Mouse (Mus musculus) spleen, adult 2 months (tissue): Measurements from ENCODE around the gene Spata20. TPM values are rescaled to one million over a fixed set of nuclear protein-coding genes. Genes with fewer than 3 reads are reported as not detected.

Experiments used
- DNase-seq, 2 experiments: peaks; one replicate each; pipeline versions ENCODE4 v3.0.0 to v3.0.0-alpha.2; 2012 to 2021; ENCODE audit warnings: low spot score in 2 of 2, low read depth in 1 of 2
- H3K27ac ChIP-seq: fragments of 200-500 bp; 2 replicates; pipeline ENCODE4 v1.5.1; 2012; ENCODE audit warnings: low read length, inconsistent platforms; ENCODE audit not compliant: insufficient read depth
- H3K27me3 ChIP-seq: fragments of 200-500 bp; 2 replicates; pipeline ENCODE4 v1.6.1; 2012; ENCODE audit warnings: mild to moderate bottlenecking, moderate library complexity, low read length, inconsistent platforms; ENCODE audit not compliant: control insufficient read depth, insufficient read depth
- H3K36me3 ChIP-seq: fragments of 200-500 bp; 2 replicates; pipeline ENCODE4 v1.6.1; 2012; ENCODE audit warnings: mild to moderate bottlenecking, low read length, inconsistent platforms; ENCODE audit not compliant: control insufficient read depth, insufficient read depth
- H3K4me1 ChIP-seq: fragments of 200-500 bp; 2 replicates; pipeline ENCODE4 v1.6.1; 2011; ENCODE audit warnings: inconsistent platforms; ENCODE audit not compliant: control insufficient read depth, insufficient read depth, insufficient read length
- H3K4me3 ChIP-seq: fragments of 200-500 bp; 2 replicates; pipeline ENCODE4 v1.5.1; 2011; ENCODE audit warnings: mild to moderate bottlenecking, inconsistent platforms; ENCODE audit not compliant: insufficient read depth, insufficient read length; ENCODE audit errors: extremely low read depth
- CTCF ChIP-seq: fragments of 200-500 bp; IDR thresholded peaks from 2 replicates; pipeline ENCODE4 v1.5.1; 2011; ENCODE audit warnings: mild to moderate bottlenecking, inconsistent platforms; ENCODE audit not compliant: insufficient read depth, insufficient read length, insufficient replicate concordance; ENCODE audit errors: extremely low read depth
- POLR2A ChIP-seq: fragments of 200-500 bp; IDR thresholded peaks from 2 replicates; pipeline ENCODE4 v1.6.1; 2011; ENCODE audit warnings: low read depth, low read length, inconsistent platforms
- WGBS: fragments of 180-500 bp; shearing (Covaris S2); methylation state at CpG from one replicate; pipeline ENCODE4 v1.1.7; 2018; 5-methylcytosine and 5-hydroxymethylcytosine counted together
- polyA plus RNA-seq: library from polyadenylated mRNA; depleted of rRNA; stranded (reverse); fragments of >200 nt; gene quantifications from 2 replicates; pipeline ENCODE4 v1.2.3, GENCODE M21; 2012

Spata20 gene
- polyA plus RNA-seq, 1 experiment: not detected

DNA sequence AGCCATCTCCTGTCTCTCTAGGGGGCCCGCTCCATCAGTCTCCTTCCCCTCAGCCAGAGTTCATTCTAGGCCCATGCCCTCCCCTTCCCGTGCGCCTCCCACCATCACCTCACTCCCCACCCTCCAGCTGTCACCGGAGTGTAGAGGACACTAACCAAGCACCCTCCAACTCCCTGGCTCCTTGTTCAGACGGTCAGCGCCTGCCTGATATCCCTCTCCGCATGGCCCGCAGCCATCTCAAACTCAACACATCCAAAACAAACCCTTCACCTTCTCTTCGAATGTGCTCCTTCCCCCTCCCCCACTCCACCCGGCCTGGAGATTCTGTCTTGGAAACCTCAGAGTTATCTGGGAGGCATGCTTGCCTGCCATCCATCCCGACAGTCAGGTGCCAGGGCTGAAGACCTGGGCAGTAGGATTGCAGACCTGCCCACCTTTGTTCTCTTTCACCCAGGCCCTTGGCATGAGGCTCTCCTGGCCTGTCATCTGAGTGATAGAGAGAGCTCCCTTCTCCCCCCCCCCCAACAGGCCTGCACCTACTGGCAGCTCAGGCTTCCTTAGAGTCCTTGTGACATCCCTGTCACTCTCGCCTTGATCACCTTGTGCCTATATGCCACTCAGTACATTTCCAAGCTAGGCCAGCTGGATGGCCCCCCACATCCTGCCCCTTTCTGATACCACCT lies 34.7 kb downstream of the Spata20 start:
- H3K36me3 ChIP-seq: no peaks in the 10 kb centered on the region
- DNase-seq: no peak
- H3K4me3 ChIP-seq: no peak overlapping the region
- 92% methylated on average over 12 of the region's 12 CpGs for WGBS
- no peak overlapping the region for H3K27ac ChIP-seq
- no peaks in the 10 kb centered on the region for H3K4me1 ChIP-seq
- H3K27me3 ChIP-seq: no peaks in the 10 kb centered on the region
- TF ChIP-seq POLR2A: no peak
- TF ChIP-seq CTCF: no peak

DNA sequence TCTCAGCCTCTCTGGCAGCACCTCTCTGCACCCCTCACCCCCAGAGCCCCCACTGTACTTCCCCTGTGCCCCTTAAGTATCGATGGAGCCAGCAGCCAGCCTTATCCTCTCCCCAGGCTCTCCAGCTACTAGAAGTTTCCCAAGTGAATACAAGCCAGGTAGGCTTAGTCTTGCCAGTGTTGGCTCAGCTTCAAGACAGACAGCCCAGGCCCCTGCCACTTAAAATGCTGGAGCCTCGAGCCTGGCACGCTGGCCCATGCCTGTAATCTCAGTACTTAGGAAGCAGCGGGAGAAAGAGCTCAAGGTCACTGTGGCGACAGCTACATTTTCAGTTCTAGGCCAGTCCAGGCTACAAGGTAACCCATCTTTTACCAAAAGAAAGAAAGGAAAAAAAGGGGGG lies 36.1 kb downstream of the Spata20 start:
- no peaks in the 10 kb centered on the region for H3K27me3 ChIP-seq
- H3K27ac ChIP-seq: no peak overlapping the region
- H3K36me3 ChIP-seq: no peaks in the 10 kb centered on the region
- DNase-seq: no peak
- TF ChIP-seq CTCF (no peak), POLR2A (no peak)
- no peaks in the 10 kb centered on the region for H3K4me1 ChIP-seq
- no peak overlapping the region for H3K4me3 ChIP-seq
- WGBS: 79% methylated on average over 5 of the region's 5 CpGs

DNA sequence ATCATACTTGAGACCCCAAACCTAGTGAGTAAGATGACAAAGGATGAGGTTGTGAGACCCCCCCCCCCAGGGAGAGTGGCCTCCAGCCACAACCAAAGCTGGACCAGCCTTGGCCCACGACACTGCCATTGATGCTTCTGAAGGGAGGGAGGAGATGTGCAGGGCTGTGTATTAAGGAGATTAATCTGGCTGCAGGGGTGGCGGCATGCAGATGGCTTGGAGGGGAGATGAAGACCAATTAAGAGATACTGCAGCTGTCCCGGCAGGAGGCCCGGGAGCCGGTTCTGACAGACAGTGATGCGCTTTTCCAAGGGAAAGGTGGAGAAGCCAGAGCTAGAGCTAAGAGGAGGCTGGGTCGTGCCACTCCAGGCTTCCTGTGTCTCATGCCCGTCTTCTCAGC lies 36.7 kb downstream of the Spata20 start:
- H3K27ac ChIP-seq: no peak overlapping the region
- H3K4me3 ChIP-seq: no peak overlapping the region
- no peaks in the 10 kb centered on the region for H3K27me3 ChIP-seq
- no peaks in the 10 kb centered on the region for H3K4me1 ChIP-seq
- WGBS: 88% methylated on average over 8 of the region's 8 CpGs
- DNase-seq: no peak
- no peaks in the 10 kb centered on the region for H3K36me3 ChIP-seq
- TF ChIP-seq CTCF: no peak
- TF ChIP-seq POLR2A: no peak

DNA sequence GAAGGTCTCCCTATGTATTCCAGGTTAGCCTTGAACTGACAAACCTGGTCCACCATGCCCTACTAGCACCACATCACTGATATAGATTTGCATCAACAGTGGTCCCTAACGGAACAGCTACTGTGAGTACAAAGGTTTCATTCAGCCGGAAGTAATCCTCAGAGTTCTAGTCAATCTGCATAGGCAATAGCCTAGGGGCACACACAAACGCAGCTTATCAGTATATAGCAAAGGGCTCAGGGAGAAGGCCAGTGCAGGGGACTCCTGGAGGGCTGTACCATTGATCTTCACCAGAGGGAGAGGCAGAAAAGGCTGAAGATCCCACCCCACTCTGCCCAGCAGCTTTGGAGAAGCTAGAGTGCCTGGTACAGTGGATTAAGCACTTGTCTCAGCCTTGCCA lies 39.0 kb downstream of the Spata20 start:
- no peaks in the 10 kb centered on the region for H3K27me3 ChIP-seq
- no peaks in the 10 kb centered on the region for H3K36me3 ChIP-seq
- TF ChIP-seq CTCF: no peak
- WGBS: 55% methylated on average over 3 of the region's 3 CpGs
- no peak for DNase-seq
- no peaks in the 10 kb centered on the region for H3K4me1 ChIP-seq
- no peak overlapping the region for H3K4me3 ChIP-seq
- no peak overlapping the region for H3K27ac ChIP-seq

DNA sequence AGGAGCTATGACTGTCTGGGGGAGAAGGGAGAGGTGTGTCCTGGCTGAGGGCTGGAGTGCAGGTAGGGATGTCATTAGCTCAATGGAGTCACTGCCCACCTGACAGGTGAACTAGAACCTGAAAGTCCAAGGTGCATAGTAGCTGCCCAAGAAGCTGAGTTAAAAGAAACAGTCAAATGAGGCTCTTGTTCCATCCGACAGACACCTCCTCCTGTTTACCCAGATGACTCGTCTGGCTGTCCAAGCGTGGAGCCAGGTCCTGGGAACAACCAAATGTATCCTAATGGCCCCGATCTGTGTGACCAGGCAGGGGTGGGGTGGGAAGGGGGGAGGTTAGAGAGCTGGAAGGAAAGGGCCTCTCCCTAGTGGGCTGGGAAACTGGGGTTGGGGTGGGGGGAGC lies 40.7 kb downstream of the Spata20 start:
- TF ChIP-seq POLR2A (no peak), CTCF (no peak)
- Histone ChIP-seq H3K4me1 (no peaks in the 10 kb centered on the region), H3K27ac (no peak overlapping the region), H3K4me3 (no peak overlapping the region), H3K36me3 (no peaks in the 10 kb centered on the region), H3K27me3 (no peaks in the 10 kb centered on the region)
- 82% methylated on average over 4 of the region's 4 CpGs for WGBS
- DNase-seq: no peak

DNA sequence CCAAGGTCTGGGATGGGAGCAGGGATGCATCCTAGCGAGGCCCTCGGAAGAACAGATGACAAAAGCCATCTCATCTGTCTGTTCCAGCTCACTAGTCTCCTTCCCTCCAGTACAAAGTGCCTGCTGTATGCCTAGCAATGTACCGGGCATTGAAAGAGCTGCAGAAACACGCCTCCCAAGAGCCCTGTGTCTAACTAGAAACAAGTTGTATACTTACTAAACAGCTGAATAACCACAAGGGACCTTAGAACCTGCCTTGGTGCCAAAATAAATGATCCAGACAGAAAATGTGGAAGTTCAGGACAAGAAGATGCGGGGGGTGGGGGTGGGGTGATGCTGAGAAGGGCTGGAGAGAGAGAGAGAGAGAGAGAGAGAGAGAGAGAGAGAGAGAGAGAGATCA lies 41.1 kb downstream of the Spata20 start:
- no peaks in the 10 kb centered on the region for H3K4me1 ChIP-seq
- 78% methylated on average over 5 of the region's 5 CpGs for WGBS
- H3K27me3 ChIP-seq: no peaks in the 10 kb centered on the region
- H3K27ac ChIP-seq: no peak overlapping the region
- no peak for DNase-seq
- no peaks in the 10 kb centered on the region for H3K36me3 ChIP-seq
- no peak overlapping the region for H3K4me3 ChIP-seq
- TF ChIP-seq POLR2A (no peak), CTCF (no peak)

DNA sequence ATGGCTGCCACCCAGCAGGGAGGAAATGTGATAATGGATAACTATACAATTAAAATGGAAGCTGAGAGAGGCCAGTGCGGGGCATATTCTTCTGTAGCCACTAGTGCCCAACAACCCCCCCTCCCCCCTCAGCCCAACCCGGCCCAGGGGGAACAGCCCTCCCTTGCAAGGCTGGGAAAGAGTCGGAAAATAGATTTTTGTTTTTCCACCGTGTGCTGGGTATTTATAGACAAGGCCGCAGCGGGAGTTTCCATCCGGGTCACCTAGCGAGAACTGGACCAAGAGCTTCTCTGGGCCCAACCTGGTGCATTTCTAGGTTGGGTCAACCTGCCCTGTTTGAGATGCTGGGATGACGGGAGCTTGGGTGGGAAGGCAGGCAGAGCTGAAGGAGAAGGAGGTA lies 44.2 kb downstream of the Spata20 start:
- TF ChIP-seq POLR2A (no peak), CTCF (no peak)
- Histone ChIP-seq H3K4me3 (no peak overlapping the region), H3K36me3 (no peaks in the 10 kb centered on the region), H3K27me3 (no peaks in the 10 kb centered on the region), H3K27ac (no peak overlapping the region), H3K4me1 (no peaks in the 10 kb centered on the region)
- DNase-seq: no peak
- WGBS: 90% methylated on average over 9 of the region's 9 CpGs
